Mouse (Mus musculus): ENCODE data around the gene Rbfox3.

- no peak for TF ChIP-seq ZNF384 (IDR thresholded peaks at IDR 0.05; ENCODE audit: low read depth, low read length)
- TF ChIP-seq POLR2A (IDR thresholded peaks at IDR 0.05; ENCODE audit: low read depth, low read length), result no peak
- no peak for TF ChIP-seq MXI1 (IDR thresholded peaks at IDR 0.05; ENCODE audit: low read depth, low read length)
- no peak for TF ChIP-seq HCFC1 (IDR thresholded peaks at IDR 0.05; ENCODE audit: low read depth, low read length)
- no peak for TF ChIP-seq MAX (IDR thresholded peaks at IDR 0.05; ENCODE audit: low read length)
- no peak for TF ChIP-seq EP300 (IDR thresholded peaks at IDR 0.05; ENCODE audit: low read length)
- no peak for TF ChIP-seq MYC (IDR thresholded peaks at IDR 0.05; ENCODE audit: low read depth, low read length)
These were observed 135.6 kb downstream of the Rbfox3 start for GRCm38 (mm10) chr11:118775753-118776152.

All from CH12.LX (cell line).